Mouse (Mus musculus) forebrain, embryonic 14.5 days (tissue): ENCODE data around the gene Snd1. TPM values are rescaled to one million over a fixed set of nuclear protein-coding genes. Genes with fewer than 3 reads are reported as not detected.

ENCODE experiments used
- ATAC-seq: fragments of 200-750 bp; cut with Nextera tagmentation; 2 replicates; pipeline ENCODE4 v1.8.0; 2017; ENCODE audit warnings: mild to moderate bottlenecking, moderate library complexity
- DNase-seq: peaks from one replicate; pipeline ENCODE4 v3.0.0-alpha.2; 2015; ENCODE audit warnings: low spot score
- H3K27ac ChIP-seq: fragments of 300-500 bp; sonication (generic); 2 replicates; pipeline ENCODE4 v1.5.1; 2014; ENCODE audit warnings: low read depth, mild to moderate bottlenecking, control low read depth, low read length, moderate library complexity
- H3K27me3 ChIP-seq: fragments of 300-500 bp; sonication (generic); replicated peaks from 2 replicates; pipeline ENCODE4 v1.6.1; 2014; ENCODE audit warnings: low read length, control low read depth, mixed read lengths; ENCODE audit not compliant: control insufficient read depth, insufficient read depth
- H3K36me3 ChIP-seq: fragments of 300-500 bp; sonication (generic); 2 replicates; pipeline ENCODE4 v1.6.1; 2014; ENCODE audit warnings: low read length, control low read depth; ENCODE audit not compliant: control insufficient read depth, insufficient read depth
- H3K4me1 ChIP-seq: fragments of 300-500 bp; sonication (generic); 2 replicates; pipeline ENCODE4 v1.6.1; 2014; ENCODE audit warnings: antibody characterized with exemption, low read length, control low read depth; ENCODE audit not compliant: control insufficient read depth, insufficient read depth
- H3K4me2 ChIP-seq: fragments of 300-500 bp; sonication (generic); 2 replicates; pipeline ENCODE4 v1.6.1; 2014; ENCODE audit warnings: mild to moderate bottlenecking, control low read depth, low read length
- H3K4me3 ChIP-seq: fragments of 300-500 bp; sonication (generic); 2 replicates; pipeline ENCODE4 v1.5.1; 2014; ENCODE audit warnings: low read depth, low read length, control low read depth
- H3K9ac ChIP-seq: fragments of 300-500 bp; sonication (generic); 2 replicates; pipeline ENCODE4 v1.6.1; 2014; ENCODE audit warnings: mild to moderate bottlenecking, low read length, control low read depth, moderate library complexity
- H3K9me3 ChIP-seq: fragments of 300-500 bp; sonication (generic); replicated peaks from 2 replicates; pipeline ENCODE4 v1.6.1; 2016; ENCODE audit warnings: low read length, control low read depth, mixed read lengths; ENCODE audit not compliant: control insufficient read depth
- WGBS: fragments of 180-500 bp; shearing (Covaris S2); extraction: QIAGEN DNeasy Blood & Tissue Kit; methylation state at CpG from one replicate; pipeline ENCODE4 v1.1.7; 2014; 5-methylcytosine and 5-hydroxymethylcytosine counted together
- polyA plus RNA-seq: library from polyadenylated mRNA; unstranded; fragments of >200 nt; fragmentation: Nextera tagmentation; extraction: Ambion mirVana; gene quantifications from 2 replicates; pipeline ENCODE4 v1.2.1, GENCODE M21; 2014

The Snd1 gene
- polyA plus RNA-seq, 1 experiment from 2014 or later: 67.9 TPM

DNA sequence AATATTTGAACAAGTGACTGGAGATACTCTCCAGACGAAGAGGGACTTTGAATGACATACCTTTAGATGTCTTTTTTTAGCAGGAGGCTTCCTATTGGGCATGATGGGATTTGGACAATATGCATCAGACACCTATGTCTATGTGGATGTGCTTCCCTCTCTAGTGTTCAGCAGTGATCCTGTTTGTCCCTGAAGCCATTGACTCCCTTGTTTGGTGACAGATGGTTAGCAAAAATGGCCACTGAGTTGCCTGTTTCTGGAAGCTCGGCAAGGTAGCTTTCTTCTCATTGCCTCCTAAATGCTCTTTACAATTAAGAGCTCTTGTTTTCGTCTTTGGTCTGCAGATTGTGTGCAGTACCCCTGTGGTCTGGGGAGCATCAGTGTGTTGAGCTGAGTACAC lies 158.7 kb downstream of the Snd1 start:
- no peak overlapping the region for H3K4me3 ChIP-seq
- no peak overlapping the region for H3K4me2 ChIP-seq
- H3K36me3 ChIP-seq: no peaks in the 10 kb centered on the region
- no peak overlapping the region; the same call in 1 of the 2 replicates for H3K27ac ChIP-seq
- no peaks in the 10 kb centered on the region for H3K27me3 ChIP-seq
- ATAC-seq (peak; percentile 18; the same call in 1 of the 2 replicates), DNase-seq (no peak)
- H3K9ac ChIP-seq: no peak overlapping the region
- 48% methylated on average over 3 of the region's 3 CpGs for WGBS
- no peaks in the 10 kb centered on the region for H3K9me3 ChIP-seq
- H3K4me1 ChIP-seq: peaks cover 30% of the 10 kb centered on the region

DNA sequence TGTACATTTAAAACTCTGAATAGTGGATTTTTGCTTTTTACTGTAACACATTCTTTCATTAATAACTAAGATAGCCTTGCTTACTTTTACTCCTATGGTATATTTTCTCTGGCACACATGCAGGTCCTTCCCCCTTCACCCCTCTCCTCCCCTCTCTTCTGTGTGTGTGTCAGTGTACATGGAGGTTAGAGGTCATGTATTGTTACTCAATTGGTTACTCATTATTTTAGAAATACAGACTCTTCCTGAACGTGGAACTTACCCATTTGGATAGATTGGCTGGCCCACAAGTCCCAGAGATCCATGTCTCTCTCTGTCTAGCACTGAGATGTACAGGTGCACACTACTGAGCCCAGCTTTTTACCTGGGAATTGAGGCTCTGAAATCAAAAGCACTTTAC lies 160.2 kb downstream of the Snd1 start:
- no peak overlapping the region for H3K4me2 ChIP-seq
- no peaks in the 10 kb centered on the region for H3K27me3 ChIP-seq
- DNase-seq (no peak), ATAC-seq (no peak)
- no peaks in the 10 kb centered on the region for H3K9me3 ChIP-seq
- no peak overlapping the region for H3K9ac ChIP-seq
- no peaks in the 10 kb centered on the region for H3K36me3 ChIP-seq
- H3K4me3 ChIP-seq: no peak overlapping the region
- 68% methylated on average over 1 of the region's 1 CpGs for WGBS
- H3K27ac ChIP-seq: no peak overlapping the region
- H3K4me1 ChIP-seq: peaks cover 17% of the 10 kb centered on the region

DNA sequence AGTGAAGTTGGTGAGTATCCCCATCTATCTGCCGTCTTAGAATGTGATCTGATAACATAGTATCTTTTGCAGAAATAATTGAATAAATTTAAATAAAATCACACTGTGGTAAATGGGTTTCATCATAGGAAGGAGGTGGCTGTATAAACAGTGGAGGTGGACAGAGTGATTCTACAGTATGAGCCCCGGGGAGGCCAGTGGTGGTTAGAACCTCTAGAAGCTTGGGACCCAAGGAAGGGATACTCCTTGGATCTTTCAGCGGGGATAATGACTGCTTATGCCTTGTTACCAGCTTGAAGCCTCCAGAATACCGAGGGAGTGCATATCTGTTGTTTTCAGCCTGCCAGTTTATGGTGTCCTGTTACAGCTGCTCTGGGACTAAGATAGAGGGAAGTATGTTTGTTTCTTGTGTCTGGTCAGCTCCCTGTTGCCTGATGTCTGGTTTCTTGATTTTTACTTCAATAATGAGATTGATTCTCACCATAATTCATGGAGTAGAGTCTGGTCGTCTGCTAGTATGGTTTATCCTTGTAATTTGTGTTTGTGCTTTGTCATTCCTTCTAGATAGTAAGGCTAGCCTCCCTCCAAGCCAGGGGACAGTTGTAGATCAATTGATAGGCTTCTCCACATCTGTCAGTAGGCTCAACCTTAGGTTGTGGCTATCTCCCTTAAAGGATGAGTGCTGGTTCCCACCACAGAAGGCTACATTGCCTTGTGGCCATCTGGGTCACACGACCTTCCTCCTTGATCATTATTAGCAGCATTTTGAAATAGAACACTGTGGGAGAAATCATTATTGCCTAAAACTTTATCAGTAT lies 160.8 kb downstream of the Snd1 start:
- WGBS: 80% methylated on average over 6 of the region's 6 CpGs
- DNase-seq (no peak), ATAC-seq (no peak)
- Histone ChIP-seq H3K4me3 (no peak overlapping the region), H3K9ac (no peak overlapping the region), H3K4me2 (no peak overlapping the region), H3K36me3 (no peaks in the 10 kb centered on the region), H3K27ac (no peak overlapping the region), H3K27me3 (no peaks in the 10 kb centered on the region), H3K4me1 (peaks cover 12% of the 10 kb centered on the region), H3K9me3 (no peaks in the 10 kb centered on the region)

DNA sequence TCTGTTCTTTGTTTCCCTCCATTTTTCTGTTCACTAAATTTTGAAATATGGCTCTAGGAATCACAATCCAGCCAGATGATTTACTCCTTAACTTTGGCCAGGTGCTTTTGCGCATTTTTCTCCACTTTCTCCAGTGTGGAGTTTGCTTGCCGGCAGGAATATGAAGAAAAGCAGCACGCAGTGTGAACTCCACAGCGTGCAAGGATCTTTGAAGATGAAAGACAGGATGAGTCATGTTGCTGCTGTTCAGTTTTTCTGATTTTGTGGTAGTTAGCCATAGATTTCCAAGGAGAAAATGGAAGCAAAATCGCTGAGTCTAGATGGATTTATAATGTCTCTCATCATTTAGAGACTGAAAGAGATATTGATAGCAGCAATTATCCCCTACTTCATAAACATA lies 165.1 kb downstream of the Snd1 start:
- Histone ChIP-seq H3K9me3 (no peaks in the 10 kb centered on the region), H3K27ac (no peak overlapping the region), H3K4me2 (no peak overlapping the region), H3K4me1 (no peaks in the 10 kb centered on the region; the same call in 1 of the 2 replicates), H3K27me3 (no peaks in the 10 kb centered on the region), H3K4me3 (no peak overlapping the region), H3K36me3 (no peaks in the 10 kb centered on the region), H3K9ac (no peak overlapping the region)
- 93% methylated on average over 5 of the region's 5 CpGs for whole genome bisulfite sequencing
- DNase-seq (no peak), ATAC-seq (no peak)

DNA sequence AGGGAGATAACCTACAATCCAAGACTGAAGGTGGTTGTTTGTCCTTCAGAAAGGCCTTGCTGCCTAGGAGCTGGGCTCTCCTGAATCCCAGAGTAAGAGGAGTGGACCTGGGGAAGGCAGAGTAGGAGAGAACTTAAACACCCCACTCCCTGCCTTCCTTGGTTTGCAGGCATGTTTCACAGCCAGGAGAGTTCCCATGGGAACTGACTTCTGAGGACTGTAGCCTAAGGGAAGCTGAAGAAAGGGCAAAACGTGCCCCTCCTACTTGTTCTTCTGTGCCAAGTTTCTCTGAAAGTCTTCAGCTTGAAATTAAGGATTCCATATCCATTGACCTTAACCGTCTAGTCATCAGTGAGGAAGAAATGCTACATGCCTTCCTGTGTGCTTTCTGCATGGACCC lies 168.0 kb downstream of the Snd1 start:
- H3K9ac ChIP-seq: no peak overlapping the region
- ATAC-seq (no peak), DNase-seq (no peak)
- 42% methylated on average over 2 of the region's 2 CpGs for WGBS
- H3K9me3 ChIP-seq: no peaks in the 10 kb centered on the region
- H3K27me3 ChIP-seq: no peaks in the 10 kb centered on the region
- H3K4me2 ChIP-seq: no peak overlapping the region
- no peak overlapping the region for H3K27ac ChIP-seq
- H3K36me3 ChIP-seq: no peaks in the 10 kb centered on the region
- H3K4me1 ChIP-seq: no peaks in the 10 kb centered on the region; the same call in 1 of the 2 replicates
- no peak overlapping the region for H3K4me3 ChIP-seq

DNA sequence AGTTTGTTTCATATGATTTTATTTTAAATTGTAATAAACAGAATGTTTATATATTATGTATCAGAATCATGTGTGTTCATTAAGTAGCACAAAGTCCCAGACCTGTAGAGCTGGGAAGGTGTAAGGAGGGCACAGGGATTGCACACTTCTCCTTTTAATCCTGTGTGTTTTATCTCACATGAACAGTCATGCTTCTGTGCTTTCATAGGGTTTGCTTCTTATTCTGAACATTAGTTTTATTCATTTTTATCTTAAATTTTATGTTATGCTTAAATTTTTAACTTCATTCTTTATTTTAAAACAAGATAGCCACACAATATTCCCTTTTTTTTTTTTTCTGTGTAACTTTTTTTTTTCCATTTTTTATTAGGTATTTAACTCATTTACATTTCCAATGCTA lies 170.3 kb downstream of the Snd1 start:
- no peaks in the 10 kb centered on the region for H3K27me3 ChIP-seq
- H3K4me1 ChIP-seq: no peaks in the 10 kb centered on the region
- H3K36me3 ChIP-seq: no peaks in the 10 kb centered on the region
- no peak overlapping the region for H3K9ac ChIP-seq
- no peak for DNase-seq
- no peak overlapping the region for H3K4me3 ChIP-seq
- no peaks in the 10 kb centered on the region for H3K9me3 ChIP-seq
- H3K4me2 ChIP-seq: no peak overlapping the region
- H3K27ac ChIP-seq: no peak overlapping the region
- ATAC-seq: no peak

DNA sequence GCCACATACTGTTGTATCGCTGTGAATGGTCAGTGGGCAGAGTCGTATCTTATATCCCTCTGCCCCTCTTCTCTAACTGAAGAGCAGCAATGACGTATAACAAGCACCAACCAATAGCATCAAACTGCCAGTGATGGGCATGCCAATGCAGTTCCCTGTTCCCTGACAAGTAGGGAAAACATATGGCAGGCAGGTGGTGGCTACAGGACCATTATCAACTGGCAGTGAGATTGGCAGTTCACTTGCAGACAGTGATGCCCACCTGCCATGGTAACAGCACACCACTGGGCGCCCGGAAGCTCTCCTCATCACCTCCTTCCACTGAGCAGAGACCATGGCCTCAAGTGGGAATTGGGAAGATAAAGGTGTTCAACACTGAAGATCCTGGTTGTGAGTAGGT lies 181.6 kb downstream of the Snd1 start:
- DNase-seq: no peak
- WGBS: 90% methylated on average over 5 of the region's 5 CpGs

DNA sequence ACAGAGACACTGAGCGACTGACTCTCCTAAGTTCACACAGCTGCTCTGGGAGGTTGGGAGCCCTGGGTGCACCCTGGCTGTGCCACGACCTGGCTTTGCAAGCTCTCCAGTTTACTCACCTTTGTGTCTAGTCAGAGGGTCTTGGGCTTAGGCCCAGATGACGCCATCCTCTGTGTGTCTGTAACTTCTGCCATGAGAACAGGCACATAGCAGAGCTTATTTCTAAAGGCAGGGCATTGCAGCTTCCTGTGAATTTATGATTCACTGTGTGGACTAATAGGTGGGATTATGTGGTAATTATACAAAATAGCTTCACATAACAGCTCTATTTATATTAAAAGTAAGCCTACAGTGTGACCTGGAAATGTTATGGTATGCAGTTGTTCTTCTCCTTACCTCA lies 188.1 kb downstream of the Snd1 start:
- no peaks in the 10 kb centered on the region for H3K27me3 ChIP-seq
- no peak for ATAC-seq
- no peak for DNase-seq
- no peak overlapping the region for H3K27ac ChIP-seq
- no peaks in the 10 kb centered on the region; the same call in 1 of the 2 replicates for H3K4me1 ChIP-seq
- no peak overlapping the region for H3K4me2 ChIP-seq
- no peaks in the 10 kb centered on the region for H3K36me3 ChIP-seq
- H3K9me3 ChIP-seq: no peaks in the 10 kb centered on the region
- no peak overlapping the region for H3K4me3 ChIP-seq
- WGBS: 77% methylated on average over 3 of the region's 3 CpGs
- no peak overlapping the region for H3K9ac ChIP-seq

More for the DNA sequence above, 181.6 kb downstream of the Snd1 start:
- H3K4me2 ChIP-seq: no peak overlapping the region
- H3K4me3 ChIP-seq: no peak overlapping the region
- no peaks in the 10 kb centered on the region for H3K36me3 ChIP-seq
- H3K4me1 ChIP-seq: no peaks in the 10 kb centered on the region; the same call in 1 of the 2 replicates
- no peaks in the 10 kb centered on the region for H3K9me3 ChIP-seq
- H3K27ac ChIP-seq: no peak overlapping the region
- H3K27me3 ChIP-seq: no peaks in the 10 kb centered on the region
- H3K9ac ChIP-seq: no peak overlapping the region
- no peak for ATAC-seq

DNA sequence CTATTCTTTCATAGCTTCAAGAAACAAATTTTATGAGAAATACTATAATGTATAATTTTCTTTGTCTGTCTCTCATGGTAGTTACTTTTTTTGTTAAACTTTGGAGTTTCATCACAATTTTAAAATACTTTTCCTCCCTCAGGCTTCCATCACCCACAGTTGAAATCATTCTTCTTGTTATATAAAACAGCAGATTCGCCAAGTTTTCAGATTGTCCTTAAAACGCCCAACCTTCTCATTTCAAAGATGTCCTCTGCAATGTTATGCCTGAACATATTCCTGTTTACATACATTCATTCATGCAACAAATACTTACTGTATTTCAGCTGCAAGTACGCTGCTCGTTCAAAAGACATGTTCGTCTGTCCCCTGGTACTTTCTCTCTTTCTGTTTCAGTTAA lies 188.7 kb downstream of the Snd1 start:
- Histone ChIP-seq H3K36me3 (no peaks in the 10 kb centered on the region), H3K4me2 (no peak overlapping the region), H3K4me1 (no peaks in the 10 kb centered on the region; the same call in 1 of the 2 replicates), H3K27me3 (no peaks in the 10 kb centered on the region), H3K4me3 (no peak overlapping the region), H3K27ac (no peak overlapping the region), H3K9me3 (no peaks in the 10 kb centered on the region), H3K9ac (no peak overlapping the region)
- no peak for DNase-seq
- 88% methylated on average over 5 of the region's 5 CpGs for WGBS
- no peak for ATAC-seq
